Mouse (Mus musculus) kidney, adult 8-10 months (tissue): ENCODE measurements around the gene Ceacam15.
"Not testable (repeated sequence)": the region's sequence is repeated elsewhere in the genome, so short reads cannot be mapped to it uniquely, and the experiment has no call there.

Source experiments
- DNase-seq, 2 experiments: peaks; one replicate each; pipeline ENCODE4 v3.0.0; 2022

Gene Ceacam15

DNA sequence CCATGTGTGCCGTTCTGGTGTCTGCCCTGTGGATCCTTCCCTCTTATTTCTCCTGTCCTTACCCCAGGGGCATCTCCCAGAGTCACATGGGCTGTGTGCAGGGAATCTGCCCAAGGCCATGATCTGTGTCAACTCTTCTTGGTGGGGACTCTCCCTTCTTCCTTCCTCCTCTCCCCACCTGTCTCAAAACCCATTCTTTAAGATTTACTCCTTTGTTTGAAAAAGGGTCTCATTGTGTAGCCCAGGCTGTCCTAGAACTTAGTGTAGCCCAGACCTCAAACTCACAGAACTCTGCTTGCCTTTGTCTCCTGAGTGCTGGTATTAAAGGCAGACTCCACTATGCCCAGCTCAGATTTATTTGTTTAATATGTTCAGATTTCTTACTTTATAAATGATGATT, at the start of gene Ceacam15:
Gene Ceacam15, minus strand, starts transcription at position 101 of the 400 bp plus-strand sequence.
- DNase-seq: no peak

DNA sequence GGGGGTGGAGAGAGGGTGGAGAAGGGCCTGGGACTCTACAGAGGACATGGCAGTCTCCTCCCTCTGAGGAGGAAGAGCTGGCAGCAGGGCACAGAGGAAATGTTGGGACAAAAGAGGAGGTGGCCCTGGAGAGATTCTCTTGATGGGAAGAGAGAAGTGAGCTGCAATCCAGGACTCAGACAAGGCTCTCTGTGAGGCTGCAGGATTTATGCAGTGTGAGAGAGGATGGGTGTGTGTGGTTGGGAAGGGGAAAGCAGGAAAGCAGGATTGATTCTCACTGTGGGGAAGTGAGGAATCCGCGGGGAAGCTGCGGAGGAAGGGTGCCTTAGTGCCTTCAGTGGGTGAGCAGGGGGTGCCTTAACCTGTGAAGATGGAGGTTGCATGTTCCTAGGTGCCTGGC, 47.0 kb upstream of the Ceacam15 start:
- not testable (repeated sequence) for DNase-seq

DNA sequence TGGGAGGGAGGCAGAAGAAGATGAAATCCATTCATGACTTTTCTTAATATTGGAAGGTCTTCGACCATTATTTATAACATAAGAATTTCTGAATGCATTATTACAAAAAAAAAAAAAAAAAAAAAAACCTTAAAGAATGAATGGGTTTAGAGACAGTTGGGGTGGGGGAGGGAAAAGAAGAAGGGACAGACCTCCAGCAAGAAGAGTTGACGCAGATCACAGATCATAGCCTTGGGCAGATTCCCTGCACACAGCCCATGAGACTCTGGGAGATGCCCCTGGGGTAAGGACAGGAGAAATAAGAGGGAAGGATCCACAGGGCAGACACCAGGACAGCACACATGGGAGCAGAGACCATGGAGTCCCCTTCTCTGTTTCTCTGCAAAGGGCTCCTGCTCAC, 46.1 kb upstream of the Ceacam15 start, which contains the start of gene Ceacam9:
Gene Ceacam9, plus strand, starts transcription at position 301 of the 400 bp plus-strand sequence.
- DNase-seq: no peak

DNA sequence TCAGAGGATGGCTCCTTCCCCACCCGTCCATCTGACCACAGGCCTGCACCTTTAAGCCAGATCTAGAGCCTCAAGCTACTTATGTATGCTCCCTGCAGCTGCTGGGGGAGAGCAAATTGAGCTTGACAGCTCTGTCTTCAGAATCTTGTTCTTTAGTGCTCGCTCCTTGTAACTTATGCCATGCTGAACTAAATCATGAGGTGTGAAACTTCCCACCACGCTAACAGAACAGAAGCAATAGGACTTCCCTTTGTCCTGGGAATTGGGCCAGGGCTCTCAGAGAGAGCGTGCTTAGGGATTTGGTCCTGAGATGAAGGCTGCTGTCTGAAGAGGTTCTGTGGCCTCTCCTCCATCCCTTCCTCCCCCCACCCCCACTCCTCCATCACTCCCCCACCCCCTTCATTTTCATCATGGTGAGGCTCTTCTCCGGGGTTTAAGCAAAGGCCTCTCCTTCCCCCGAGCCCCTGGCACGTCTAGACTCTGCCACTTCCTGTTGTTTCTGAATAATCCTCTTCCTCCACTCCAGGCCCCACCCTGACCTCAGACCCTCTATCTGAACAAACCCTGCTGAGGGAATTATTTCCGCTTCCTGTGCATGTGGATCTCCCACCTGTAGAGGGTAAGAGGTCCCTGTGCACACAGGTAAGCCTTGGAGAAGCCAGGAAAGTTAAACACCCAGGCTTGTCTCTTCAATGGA, 41.1 kb upstream of the Ceacam15 start:
- DNase-seq: not testable (repeated sequence)

DNA sequence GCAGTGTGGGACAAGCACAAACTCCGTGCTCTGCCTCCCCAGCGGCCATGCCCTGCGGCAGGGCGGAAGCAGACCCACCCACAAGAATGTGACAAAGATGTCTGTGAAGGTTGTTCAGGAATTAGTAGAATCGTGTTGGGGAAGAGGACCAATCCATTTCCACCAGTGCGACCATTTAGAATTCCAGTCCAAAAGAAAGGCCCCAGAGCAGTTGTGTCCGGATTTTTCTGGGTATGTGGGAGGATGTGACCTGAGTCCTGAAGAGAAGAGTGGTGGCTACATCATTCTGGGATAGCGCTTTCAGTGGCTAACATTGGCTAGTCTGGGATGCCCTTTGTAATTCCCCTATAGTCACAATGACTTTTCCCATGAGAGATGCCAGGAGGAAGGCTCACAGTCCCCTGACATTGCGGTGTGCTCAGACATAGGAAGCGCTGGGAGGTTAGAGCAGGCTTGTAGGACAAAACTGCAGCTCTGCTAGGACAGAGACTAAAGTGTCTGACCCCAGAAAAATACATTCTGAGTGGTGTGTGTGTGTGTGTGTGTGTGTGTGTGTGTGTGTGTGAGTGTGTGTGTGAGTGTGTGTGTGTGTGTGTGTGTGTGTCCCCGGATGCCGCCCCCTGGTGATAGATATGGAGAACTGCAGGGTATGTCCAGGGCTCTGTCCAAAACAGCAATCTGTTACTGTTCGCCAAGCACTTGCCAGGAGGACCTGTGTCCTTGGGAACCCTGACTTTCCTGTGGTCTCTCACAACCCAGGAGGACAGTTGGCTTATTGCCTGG, 37.3 kb upstream of the Ceacam15 start:
- DNase-seq: no peak

DNA sequence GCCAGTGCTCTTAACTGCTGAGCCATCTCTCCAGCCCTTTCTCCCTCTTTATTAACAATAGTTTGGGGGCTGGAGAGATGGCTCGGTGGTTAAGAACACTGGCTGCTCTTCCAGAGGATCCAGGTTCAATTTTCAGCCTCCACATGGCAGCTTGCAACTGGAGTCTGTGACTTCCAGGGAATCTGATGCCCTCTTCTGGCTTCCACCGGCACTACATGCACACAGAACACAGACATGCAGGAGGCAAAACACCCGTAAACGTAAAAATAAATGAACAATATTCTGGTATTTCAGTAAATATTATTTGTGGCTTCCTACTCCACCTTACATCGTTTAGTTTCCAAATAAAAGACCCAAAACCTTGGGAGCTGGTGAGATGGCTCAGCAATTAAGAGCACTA, 35.1 kb upstream of the Ceacam15 start:
- no peak for DNase-seq

DNA sequence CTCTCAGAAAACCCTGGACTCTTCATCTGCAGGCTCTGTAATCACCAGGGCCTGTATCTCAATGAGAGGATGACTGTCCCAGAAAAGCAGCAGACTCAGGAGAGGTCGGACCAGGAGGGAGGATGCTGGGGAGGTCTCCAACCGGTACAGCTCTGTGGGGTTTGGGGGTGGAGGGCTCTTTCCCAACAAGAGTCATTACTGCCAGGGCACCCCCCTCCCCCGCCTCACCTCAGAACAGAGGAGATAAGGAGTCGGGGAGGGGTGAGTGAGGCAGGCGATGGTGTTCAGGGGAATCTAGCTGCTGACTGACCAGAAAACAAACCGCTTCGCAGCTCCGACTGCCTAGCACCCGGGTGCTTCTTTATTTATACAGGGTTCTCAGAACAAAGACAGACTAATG, 32.7 kb upstream of the Ceacam15 start:
- DNase-seq: no peak

DNA sequence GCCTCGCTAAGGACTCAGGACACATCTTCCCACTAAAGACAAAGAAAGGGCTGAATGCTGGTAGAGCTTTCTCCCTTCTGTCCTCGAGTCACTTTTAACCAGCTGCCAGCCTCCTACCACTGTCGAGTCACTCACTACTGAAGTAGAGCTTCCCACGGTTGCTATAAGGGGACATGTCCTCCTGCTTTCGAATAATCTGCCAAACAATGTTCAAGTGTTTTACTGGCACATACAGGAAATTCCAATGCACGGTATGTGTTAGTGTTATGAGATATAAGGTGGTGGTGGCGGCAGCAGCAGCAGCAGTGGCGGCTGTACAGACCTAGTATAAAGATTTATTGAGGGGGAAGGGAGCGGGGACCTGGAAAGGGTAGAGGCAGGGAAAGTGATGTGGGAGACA, 30.9 kb upstream of the Ceacam15 start:
- DNase-seq: no peak

DNA sequence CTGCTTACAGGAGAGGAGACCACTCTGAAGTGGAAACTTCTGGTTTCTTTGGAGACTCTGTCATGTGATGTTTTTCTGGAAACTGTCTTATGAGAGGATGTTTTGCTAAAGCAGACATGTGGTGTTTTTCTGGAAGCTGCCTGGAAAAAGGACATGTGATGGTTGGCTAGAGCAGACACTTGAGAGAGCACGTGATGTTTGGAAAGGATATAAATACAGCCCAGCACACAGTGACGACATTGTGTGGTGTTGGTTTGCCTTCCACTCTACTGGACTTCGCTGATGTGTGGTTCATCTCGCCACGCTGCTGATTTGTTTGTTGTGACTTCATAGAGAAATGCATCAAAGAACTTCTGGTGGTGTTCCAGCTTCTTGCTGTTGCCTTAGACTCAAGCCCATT, 25.1 kb upstream of the Ceacam15 start:
- DNase-seq: no peak

DNA sequence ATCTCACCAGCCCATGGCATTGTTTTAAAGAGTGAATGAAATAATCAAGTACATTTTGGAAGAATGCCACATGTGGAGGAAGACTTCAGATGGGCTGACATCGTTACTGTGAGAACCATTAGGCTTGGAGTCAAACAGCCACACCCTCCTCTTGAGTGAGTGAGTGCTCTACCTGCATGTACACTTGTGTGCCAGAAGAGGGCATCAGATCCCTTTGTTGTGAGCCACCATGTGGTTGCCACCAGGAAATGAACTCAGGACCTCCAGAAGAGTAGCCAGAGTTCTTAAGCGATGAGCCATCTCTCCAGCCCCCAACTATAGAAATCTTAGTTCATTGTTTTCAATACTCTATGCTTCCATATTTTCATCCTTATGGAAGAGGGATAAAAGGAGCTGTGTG, 23.5 kb upstream of the Ceacam15 start:
- DNase-seq: no peak

DNA sequence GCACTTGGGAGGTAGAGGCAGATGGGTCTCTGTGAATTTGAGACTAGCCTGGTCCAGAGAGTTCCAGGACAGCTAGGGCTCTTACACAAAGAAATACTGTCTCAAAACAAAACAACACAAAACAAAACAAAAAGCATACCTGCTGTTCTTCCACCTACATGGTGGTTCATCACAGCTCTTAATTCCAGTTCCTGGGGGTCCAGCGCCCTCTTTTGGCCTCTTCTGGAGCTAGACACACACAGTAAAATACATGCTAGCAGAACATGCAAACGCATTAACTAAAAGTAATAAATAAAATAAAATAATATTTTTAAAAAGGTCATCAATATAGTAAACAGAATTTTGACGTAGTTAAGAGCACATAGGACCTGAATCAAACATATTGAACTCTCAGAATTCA, 19.5 kb upstream of the Ceacam15 start:
- DNase-seq: peak; percentile 22 to 64

DNA sequence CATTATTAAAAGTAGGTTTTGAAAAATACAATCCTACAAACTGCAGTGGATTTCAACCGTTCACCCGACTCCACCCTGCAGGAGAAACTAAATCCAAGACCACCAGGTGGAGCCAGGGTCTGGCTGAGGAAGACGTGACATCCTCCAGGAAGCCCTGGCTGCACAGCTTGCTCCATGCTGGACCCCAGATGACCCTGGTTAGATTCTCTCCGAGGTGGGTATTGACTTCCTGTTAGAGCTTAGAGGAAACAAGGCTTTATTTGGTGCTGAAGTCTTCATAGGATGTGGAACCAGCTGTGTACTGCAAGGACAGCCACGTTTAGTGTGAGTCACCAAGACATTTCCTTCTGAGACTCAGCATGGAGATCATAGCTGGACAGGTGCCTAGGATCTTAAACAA, 13.7 kb upstream of the Ceacam15 start:
- DNase-seq: no peak

DNA sequence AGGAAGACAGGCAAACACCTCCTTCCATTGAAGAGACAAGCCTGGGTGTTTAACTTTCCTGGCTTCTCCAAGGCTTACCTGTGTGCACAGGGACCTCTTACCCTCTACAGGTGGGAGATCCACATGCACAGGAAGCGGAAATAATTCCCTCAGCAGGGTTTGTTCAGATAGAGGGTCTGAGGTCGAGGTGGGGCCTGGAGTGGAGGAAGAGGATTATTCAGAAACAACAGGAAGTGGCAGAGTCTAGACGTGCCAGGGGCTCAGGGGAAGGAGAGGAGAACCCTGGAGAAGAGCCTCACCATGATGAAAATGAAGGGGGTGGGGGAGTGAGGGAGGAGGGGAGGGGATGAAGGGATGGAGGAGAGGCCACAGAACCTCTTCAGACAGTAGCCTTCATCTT, 4.7 kb upstream of the Ceacam15 start:
- DNase-seq: not testable (repeated sequence)

DNA sequence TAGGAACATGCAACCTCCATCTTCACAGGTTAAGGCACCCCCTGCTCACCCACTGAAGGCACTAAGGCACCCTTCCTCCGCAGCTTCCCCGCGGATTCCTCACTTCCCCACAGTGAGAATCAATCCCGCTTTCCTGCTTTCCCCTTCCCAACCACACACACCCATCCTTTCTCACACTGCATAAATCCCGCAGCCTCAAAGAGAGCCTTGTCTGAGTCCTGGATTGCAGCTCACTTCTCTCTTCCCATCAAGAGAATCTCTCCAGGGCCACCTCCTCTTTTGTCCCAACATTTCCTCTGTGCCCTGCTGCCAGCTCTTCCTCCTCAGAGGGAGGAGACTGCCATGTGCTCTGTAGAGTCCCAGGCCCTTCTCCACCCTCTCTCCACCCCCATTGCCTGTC, 806 bp downstream of the Ceacam15 start:
- not testable (repeated sequence) for DNase-seq

DNA sequence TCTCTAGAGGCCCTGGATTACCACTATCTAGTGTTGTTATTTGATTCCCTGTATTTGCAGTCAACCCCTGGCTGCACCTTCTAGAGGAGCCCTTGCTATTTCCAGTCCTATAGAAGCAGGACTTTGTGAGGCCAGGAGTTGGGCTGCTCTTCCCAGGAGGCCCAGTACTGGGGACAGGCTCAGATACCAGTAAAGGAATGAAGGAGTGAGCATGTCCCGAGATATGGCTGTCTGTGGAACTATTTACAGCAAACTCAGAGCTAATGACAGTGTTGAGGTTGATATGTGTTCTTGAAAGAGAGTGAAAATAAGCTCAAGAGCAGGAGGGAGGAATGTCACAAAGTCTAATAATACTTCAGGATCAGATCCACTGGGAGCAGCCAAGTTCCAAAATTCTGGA, 1.7 kb downstream of the Ceacam15 start:
- peak in 1 of 2 experiments; percentile 5 for DNase-seq

DNA sequence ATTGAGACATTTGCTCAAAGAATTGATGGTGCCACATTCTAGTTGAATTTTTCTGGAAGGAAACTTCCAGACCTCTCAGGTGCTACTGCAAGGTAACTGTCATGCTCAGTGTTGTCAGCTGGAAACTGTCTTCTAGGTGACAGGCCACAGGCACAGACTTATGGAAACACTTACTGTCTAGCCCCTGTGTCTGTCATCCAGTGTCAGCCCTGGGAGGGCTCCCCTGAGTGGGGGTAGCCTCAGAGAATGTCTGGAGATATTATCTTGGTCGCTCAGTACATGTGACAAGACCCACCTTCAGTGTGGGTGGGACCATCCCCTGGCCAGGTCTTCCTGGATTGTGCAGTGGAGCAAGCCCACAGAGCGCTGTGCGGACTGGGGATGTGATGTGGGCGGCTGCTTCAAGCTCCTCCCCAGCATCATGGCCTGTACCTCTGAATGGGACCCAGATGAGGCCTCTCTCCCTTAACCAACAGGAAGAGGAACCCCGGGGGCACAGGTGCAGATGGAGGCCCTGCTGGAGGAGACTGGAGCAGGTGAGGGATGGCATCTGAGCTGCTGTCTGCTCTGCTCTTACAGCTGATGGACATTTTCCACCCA, 7.1 kb downstream of the Ceacam15 start:
- DNase-seq: not testable (repeated sequence)

DNA sequence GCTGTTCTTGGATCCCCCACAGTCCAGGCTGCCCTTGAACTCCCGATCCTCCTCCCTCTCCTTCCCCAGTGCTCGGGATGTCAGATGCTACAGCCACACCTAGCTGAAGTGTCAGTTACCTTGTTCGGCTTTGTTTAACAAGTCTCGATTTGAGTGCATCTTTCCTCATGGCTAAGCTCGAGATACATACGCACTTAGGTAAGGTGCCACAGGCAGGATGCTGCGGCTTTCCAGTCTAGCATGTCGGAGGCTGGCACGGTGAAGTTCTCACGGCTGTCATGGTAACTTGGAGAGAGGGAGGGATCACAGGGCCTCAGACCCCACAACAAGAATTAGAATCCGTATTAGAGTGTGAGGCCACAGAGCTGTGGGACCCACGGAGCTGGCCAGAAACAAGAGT, 31.2 kb downstream of the Ceacam15 start:
- DNase-seq: no peak

DNA sequence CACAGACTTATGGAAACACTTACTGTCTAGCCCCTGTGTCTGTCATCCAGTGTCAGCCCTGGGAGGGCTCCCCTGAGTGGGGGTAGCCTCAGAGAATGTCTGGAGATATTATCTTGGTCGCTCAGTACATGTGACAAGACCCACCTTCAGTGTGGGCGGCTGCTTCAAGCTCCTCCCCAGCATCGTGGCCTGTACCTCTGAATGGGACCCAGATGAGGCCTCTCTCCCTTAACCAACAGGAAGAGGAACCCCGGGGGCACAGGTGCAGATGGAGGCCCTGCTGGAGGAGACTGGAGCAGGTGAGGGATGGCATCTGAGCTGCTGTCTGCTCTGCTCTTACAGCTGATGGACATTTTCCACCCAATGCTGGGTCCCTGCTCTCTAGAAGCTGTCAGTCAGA, 32.4 kb downstream of the Ceacam15 start:
- DNase-seq: not testable (repeated sequence)

DNA sequence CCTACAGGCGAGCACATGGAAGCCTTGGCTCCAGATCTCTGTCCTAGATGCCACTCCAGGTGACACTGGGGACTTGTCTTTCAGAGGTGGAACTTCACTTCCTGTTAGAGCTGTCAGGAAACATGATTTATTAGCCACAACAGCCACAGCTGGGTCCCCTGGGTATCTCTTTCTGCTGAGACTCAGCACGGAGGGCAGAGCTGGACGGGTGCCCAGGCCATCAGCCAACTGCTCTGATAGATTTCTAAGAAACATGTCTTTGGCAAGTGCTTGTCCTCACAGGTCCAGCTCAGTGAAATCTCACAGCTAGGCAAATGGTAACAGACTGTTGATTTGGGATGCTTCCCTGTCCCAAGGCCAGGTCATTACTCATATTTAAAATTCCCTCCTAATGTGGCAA, 36.5 kb downstream of the Ceacam15 start:
- DNase-seq: peak in 1 of 2 experiments; percentile 45

DNA sequence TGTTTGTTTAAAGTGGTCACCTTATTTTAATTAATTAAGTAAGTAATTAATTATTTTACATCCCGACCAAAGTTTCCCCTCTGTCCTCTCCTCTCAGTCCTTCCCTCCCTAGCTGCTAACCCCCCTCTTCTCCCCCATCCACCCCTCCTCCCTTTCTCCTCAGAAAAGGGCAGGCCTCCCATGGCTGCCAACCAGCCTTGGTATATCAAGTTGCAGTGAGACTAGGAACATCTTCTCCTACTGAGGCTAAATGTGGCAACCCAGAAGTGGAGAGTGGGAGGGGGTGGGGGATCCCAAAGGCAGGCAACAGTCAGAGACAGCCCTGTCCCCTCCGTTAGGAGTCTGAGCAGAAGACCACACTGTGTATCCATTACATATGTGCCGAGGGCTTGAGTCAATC, 40.4 kb downstream of the Ceacam15 start:
- no peak for DNase-seq

DNA sequence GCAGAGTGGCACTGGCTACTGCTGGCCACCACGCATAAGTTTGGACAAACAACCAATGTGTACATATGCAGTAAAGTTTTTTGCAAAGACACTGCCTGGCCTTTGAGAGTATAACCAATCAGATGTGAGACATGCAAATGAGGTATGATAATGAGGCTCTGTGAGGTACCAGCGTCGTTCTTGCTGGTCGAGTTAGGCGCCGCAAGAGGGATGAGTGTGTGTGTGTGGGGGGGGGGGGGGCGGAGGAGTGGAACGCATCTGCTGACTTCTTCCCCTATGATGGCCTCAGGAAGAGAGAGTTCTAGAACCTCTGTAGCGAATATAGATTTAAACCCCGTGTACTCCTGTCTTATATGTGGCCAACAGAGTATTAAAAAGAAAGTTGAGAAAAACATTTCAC, 41.6 kb downstream of the Ceacam15 start:
- DNase-seq: not testable (repeated sequence)

DNA sequence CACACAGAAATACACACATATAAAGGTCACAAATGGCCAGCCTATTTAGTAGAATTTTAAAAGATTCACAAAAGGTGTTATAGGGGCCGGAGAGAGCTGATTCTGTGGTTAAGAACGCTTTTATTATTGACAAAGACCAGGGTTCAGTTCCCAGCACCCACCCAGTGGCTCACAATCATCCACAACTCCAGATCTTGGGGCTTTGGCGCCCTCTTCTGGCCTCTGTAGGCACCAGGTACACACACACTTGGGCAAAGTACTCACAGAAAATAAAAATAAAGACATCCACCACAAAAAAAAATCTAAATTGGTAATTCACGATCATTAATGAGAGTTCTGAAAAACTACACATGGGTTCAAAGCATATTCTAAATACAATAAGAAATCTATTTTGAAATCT, 43.6 kb downstream of the Ceacam15 start:
- DNase-seq: no peak

DNA sequence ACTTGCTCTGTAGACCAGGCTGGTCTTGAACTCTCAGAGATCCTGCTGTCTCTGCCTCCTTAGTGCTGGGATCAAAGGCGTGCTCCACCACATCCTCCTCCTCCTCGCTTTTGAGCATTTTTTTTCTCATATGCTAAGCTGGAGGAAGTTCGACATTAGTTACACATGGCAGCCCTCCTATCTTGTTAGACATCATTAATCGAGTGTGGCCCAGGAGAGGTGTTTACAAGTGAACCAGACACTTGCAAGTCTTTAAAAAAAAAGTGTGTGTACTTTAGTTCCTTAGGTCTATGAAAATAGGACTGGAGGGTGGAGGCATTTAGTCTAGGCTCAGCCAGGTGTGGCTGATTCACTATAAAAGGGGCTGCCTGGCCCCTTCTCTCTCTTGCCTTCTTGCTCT, 44.5 kb downstream of the Ceacam15 start:
- DNase-seq: no peak
